Mouse (Mus musculus) heart, postnatal 0 days (tissue): Measurements from ENCODE around the gene Hmmr.

Experiments used
- CTCF ChIP-seq: IDR thresholded peaks from 2 replicates; pipeline ENCODE4 v1.5.1; 2016; ENCODE audit warnings: antibody characterized with exemption, control low read depth, low read depth
- EP300 ChIP-seq: IDR thresholded peaks from 2 replicates; pipeline ENCODE4 v1.6.1; 2016; ENCODE audit warnings: antibody characterized with exemption, low read depth

- TF ChIP-seq CTCF (no peak), EP300 (no peak)
Measured at GRCm38 (mm10) chr11:40715524-40715923, 17.7 kb downstream of the Hmmr start.
